Mouse (Mus musculus) myocyte (in vitro differentiated cells): ENCODE measurements around the gene Steap3.

Experiments
- CEBPB ChIP-seq: IDR thresholded peaks from 2 replicates; pipeline ENCODE4 v1.6.1; 2011; ENCODE audit warnings: mild to moderate bottlenecking, moderate library complexity; ENCODE audit not compliant: poor library complexity, insufficient read depth, severe bottlenecking
- E2F4 ChIP-seq: IDR thresholded peaks from one replicate; pipeline ENCODE4 v1.6.1; 2011; ENCODE audit warnings: mild to moderate bottlenecking, control low read depth, moderate library complexity; ENCODE audit not compliant: insufficient read depth
- MAX ChIP-seq: IDR thresholded peaks from one replicate; pipeline ENCODE4 v1.6.1; 2011; ENCODE audit warnings: low read depth, mild to moderate bottlenecking, control low read depth
- MYOD1 ChIP-seq, 3 experiments: IDR thresholded peaks; one replicate each; pipeline ENCODE4 v1.6.1; 2011; ENCODE audit warnings: control low read depth in 2 of 3, low read depth in 2 of 3, mild to moderate bottlenecking in 2 of 3, moderate library complexity in 1 of 3; ENCODE audit not compliant: insufficient read length in 2 of 3, control insufficient read depth in 1 of 3
- POLR2A ChIP-seq: IDR thresholded peaks from one replicate; pipeline ENCODE4 v1.6.1; 2011; ENCODE audit warnings: low read depth, mild to moderate bottlenecking, control low read depth, moderate library complexity; ENCODE audit not compliant: insufficient read length
- SRF ChIP-seq: IDR thresholded peaks from one replicate; pipeline ENCODE4 v1.6.1; 2011; ENCODE audit warnings: low read depth; ENCODE audit not compliant: control insufficient read depth, insufficient read length
- TCF3 ChIP-seq: IDR thresholded peaks from one replicate; pipeline ENCODE4 v1.6.1; 2011; ENCODE audit warnings: low read depth, control low read depth; ENCODE audit not compliant: insufficient read length
- USF1 ChIP-seq: IDR thresholded peaks from one replicate; pipeline ENCODE4 v1.6.1; 2011; ENCODE audit warnings: low read depth, mild to moderate bottlenecking, control low read depth, moderate library complexity

DNA sequence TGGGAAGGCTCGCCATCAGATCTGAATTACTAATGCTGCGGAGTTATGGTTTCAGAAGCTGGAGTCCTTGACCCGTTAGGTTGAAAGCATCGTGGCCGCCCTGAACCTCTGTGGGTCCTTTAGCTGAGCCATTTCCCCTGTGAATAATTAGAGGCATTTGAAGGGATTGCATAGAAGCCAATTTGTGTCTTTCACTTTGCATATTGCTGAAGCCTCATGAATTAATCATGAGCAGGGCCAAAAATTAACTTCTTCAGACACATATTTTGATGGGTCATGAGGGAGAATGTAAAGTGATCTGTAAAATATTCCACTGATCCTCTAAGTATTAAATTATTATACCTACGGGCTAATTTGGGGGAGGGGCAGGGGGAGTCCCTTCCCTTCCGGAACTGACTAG is 85.4 kb downstream of the Steap3 start:
- TF ChIP-seq MYOD1 (IDR thresholded peaks at IDR 0.05; ENCODE audit: control insufficient read depth in 1 of 3, insufficient read length in 2 of 3, low read depth in 2 of 3) (no peak), POLR2A (no peak), E2F4 (no peak), SRF (no peak), CEBPB (no peak), TCF3 (no peak), USF1 (no peak), MAX (no peak)
